Mouse (Mus musculus) lung, adult 2 months (tissue): Measurements from ENCODE around the gene Unc13b. TPM values are rescaled to one million over a fixed set of nuclear protein-coding genes. Genes with fewer than 3 reads are reported as not detected.
"Not testable (repeated sequence)": the region's sequence is repeated elsewhere in the genome, so short reads cannot be mapped to it uniquely, and the experiment has no call there.

Experiments
- DNase-seq: peaks from one replicate; pipeline ENCODE4 v3.0.0; 2022
- H3K4me1 ChIP-seq: fragments of 200-500 bp; 2 replicates; pipeline ENCODE4 v1.6.1; 2011; ENCODE audit warnings: low read length; ENCODE audit not compliant: control insufficient read depth, insufficient read depth
- H3K4me3 ChIP-seq: fragments of 200-500 bp; replicated peaks from 2 replicates; pipeline ENCODE3; 2011; ENCODE audit warnings: low read depth, mild to moderate bottlenecking, control low read depth, low read length; ENCODE audit errors: extremely low read depth
- CTCF ChIP-seq: fragments of 200-500 bp; IDR thresholded peaks from 2 replicates; pipeline ENCODE4 v1.5.1; 2011; ENCODE audit warnings: mild to moderate bottlenecking, low read length, control low read depth; ENCODE audit not compliant: insufficient read depth
- POLR2A ChIP-seq: fragments of 200-500 bp; IDR thresholded peaks from 2 replicates; pipeline ENCODE4 v1.6.1; 2011; ENCODE audit warnings: low read depth, mild to moderate bottlenecking, control low read depth, low read length, borderline replicate concordance; ENCODE audit errors: extremely low read depth
- WGBS: fragments of 180-500 bp; shearing (Covaris S2); methylation state at CpG from one replicate; pipeline ENCODE4 v1.1.7; 2018; 5-methylcytosine and 5-hydroxymethylcytosine counted together
- polyA plus RNA-seq: library from polyadenylated mRNA; depleted of rRNA; stranded (reverse); fragments of >200 nt; gene quantifications from 2 replicates; pipeline ENCODE4 v1.2.3, GENCODE M21; 2012

Unc13b gene
- polyA plus RNA-seq, 1 experiment, result 20.0 TPM

- Histone ChIP-seq H3K4me1 (no peaks in the 10 kb centered on the region), H3K4me3 (no peak overlapping the region)
- no peak for DNase-seq
- no peak for TF ChIP-seq POLR2A
- no peak for TF ChIP-seq CTCF
Measured at GRCm38 (mm10) chr4:43074923-43075322, 16.2 kb downstream of the Unc13b start.

- WGBS, result 38% methylated on average over 7 of the region's 7 CpGs
- no peak overlapping the region for H3K4me3 ChIP-seq
- TF ChIP-seq CTCF, result no peak
- TF ChIP-seq POLR2A, result no peak
- no peak for DNase-seq
- H3K4me1 ChIP-seq, result no peaks in the 10 kb centered on the region
Measured at GRCm38 (mm10) chr4:43078071-43078718, 19.4 kb downstream of the Unc13b start.

- TF ChIP-seq CTCF, result no peak
- no peak for TF ChIP-seq POLR2A
- DNase-seq, result no peak
- no peak overlapping the region for H3K4me3 ChIP-seq
- no peaks in the 10 kb centered on the region for H3K4me1 ChIP-seq
- 60% methylated on average over 2 of the region's 2 CpGs for WGBS
Measured at GRCm38 (mm10) chr4:43082458-43082857, 23.7 kb downstream of the Unc13b start.

GRCm38 (mm10) chr4:43089950-43090349, 31.2 kb downstream of the Unc13b start:
- no peaks in the 10 kb centered on the region for H3K4me1 ChIP-seq
- H3K4me3 ChIP-seq, result no peak overlapping the region
- WGBS, result 88% methylated on average over 2 of the region's 2 CpGs

GRCm38 (mm10) chr4:43091183-43091582, 32.4 kb downstream of the Unc13b start:
- no peak for DNase-seq
- Histone ChIP-seq H3K4me1 (no peaks in the 10 kb centered on the region), H3K4me3 (no peak overlapping the region)
- 50% methylated on average over 4 of the region's 4 CpGs for WGBS
- TF ChIP-seq CTCF, result no peak
- no peak for TF ChIP-seq POLR2A

More at GRCm38 (mm10) chr4:43089950-43090349, 31.2 kb downstream of the Unc13b start:
- TF ChIP-seq POLR2A (no peak), CTCF (no peak)
- no peak for DNase-seq

GRCm38 (mm10) chr4:43113491-43113890, 54.7 kb downstream of the Unc13b start:
- DNase-seq, result no peak
- Histone ChIP-seq H3K4me3 (no peak overlapping the region), H3K4me1 (no peaks in the 10 kb centered on the region)
- TF ChIP-seq CTCF, result no peak
- no peak for TF ChIP-seq POLR2A

- 83% methylated on average over 2 of the region's 2 CpGs for WGBS
- no peak for TF ChIP-seq POLR2A
- TF ChIP-seq CTCF, result no peak
- H3K4me1 ChIP-seq, result no peaks in the 10 kb centered on the region
- no peak overlapping the region for H3K4me3 ChIP-seq
- DNase-seq, result no peak
Measured at GRCm38 (mm10) chr4:43114512-43114911, 55.8 kb downstream of the Unc13b start.

GRCm38 (mm10) chr4:43114946-43115345, 56.2 kb downstream of the Unc13b start:
- TF ChIP-seq POLR2A (no peak), CTCF (peak; percentile 24; the same call in 1 of the 2 replicates)
- WGBS, result 14% methylated on average over 2 of the region's 2 CpGs
- peak; percentile 19 for DNase-seq
- H3K4me3 ChIP-seq, result no peak overlapping the region
- no peaks in the 10 kb centered on the region for H3K4me1 ChIP-seq

GRCm38 (mm10) chr4:43116249-43116648, 57.5 kb downstream of the Unc13b start:
- H3K4me1 ChIP-seq, result no peaks in the 10 kb centered on the region
- H3K4me3 ChIP-seq, result no peak overlapping the region
- WGBS, result 43% methylated on average over 2 of the region's 2 CpGs
- TF ChIP-seq CTCF, result no peak
- no peak for TF ChIP-seq POLR2A
- no peak for DNase-seq

- TF ChIP-seq POLR2A (no peak), CTCF (no peak)
- DNase-seq, result no peak
- no peaks in the 10 kb centered on the region for H3K4me1 ChIP-seq
- 83% methylated on average over 3 of the region's 3 CpGs for WGBS
- H3K4me3 ChIP-seq, result no peak overlapping the region
Measured at GRCm38 (mm10) chr4:43129750-43130149, 71.0 kb downstream of the Unc13b start.

- DNase-seq, result no peak
- H3K4me1 ChIP-seq, result no peaks in the 10 kb centered on the region
- WGBS, result 89% methylated on average over 1 of the region's 1 CpGs
- no peak overlapping the region for H3K4me3 ChIP-seq
- TF ChIP-seq POLR2A, result no peak
- no peak for TF ChIP-seq CTCF
Measured at GRCm38 (mm10) chr4:43142610-43143009, 83.9 kb downstream of the Unc13b start.

GRCm38 (mm10) chr4:43152413-43152812, 93.7 kb downstream of the Unc13b start:
- H3K4me3 ChIP-seq, DNase-seq, H3K4me1 ChIP-seq: not testable (repeated sequence)
- 96% methylated on average over 4 of the region's 4 CpGs for WGBS
